Mouse (Mus musculus): ENCODE results near the gene Cdc7. TPM values are rescaled to one million over a fixed set of nuclear protein-coding genes. Genes with fewer than 3 reads are reported as not detected.
"Not testable (repeated sequence)": the region's sequence is repeated elsewhere in the genome, so short reads cannot be mapped to it uniquely, and the experiment has no call there.

The Cdc7 gene
- 10 to 100 TPM; 13.2 to 14.8 TPM for total RNA-seq (2021)
- long read RNA-seq, experiment 1, transcript Cdc7-201 (12 exons, 2,961 nt): major isoform, 6 of 17 reads
- long read RNA-seq, experiment 1, partial matches to known transcripts: 1 of 17 reads
- long read RNA-seq, experiment 1, other reads (novel, unspliced or antisense): 4 of 17 reads
- long read RNA-seq, experiment 2, partial matches to known transcripts: 8 of 24 reads
- long read RNA-seq, experiment 2, other reads (novel, unspliced or antisense): 8 of 24 reads

DNA sequence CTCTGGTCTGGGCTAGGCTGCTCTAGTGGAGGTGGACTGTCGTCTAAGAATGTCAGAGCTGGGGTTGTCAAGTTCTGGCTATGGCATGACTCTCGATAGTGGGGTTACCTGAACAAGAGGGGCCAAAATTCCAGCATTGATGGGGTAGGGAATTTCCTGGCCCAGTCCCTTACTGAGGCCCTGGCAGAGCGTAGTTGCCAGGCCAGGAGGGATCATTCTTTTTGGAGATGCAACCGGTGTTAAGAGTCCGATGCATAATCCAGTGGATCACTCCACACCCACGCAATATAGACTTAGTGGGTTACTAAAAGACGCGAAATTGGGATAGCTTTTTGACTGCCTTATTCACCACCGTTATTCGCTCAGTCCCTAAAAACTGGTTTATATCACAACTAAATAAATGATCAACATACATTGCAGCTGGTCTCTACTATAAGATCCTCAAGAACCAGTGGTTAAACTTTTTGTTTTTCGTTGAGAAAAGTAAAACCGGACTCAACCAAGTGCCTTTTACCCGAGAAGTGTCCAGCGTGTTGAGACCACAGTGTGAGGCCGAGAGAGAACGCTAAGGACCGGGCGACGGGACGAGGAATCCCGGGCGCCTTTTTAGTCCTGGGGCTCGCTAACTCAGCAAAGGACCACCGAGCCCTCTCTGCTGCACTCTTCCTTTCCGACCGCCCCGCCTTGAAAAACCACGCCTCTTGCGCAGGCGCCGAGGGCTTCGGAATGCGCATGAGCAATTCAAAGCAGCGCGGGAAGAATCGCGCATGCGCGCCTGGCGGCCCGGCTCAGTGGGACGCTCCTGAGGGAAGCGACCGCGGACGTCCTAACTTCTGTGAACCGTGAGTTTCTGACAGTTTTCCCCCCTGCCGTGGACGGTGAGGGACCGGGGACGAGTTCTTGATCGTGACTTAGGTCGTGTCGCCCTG lies at the start of gene Cdc7:
Gene Cdc7, plus strand, starts transcription at position 739 of the 929 bp plus-strand sequence.
- DNase-seq (ENCODE audit: low spot score in 2 of 2): peak; percentile 83 to 92
- intact Hi-C loops (cut with DNase I): loop anchor here (10.0 kb wide), 1 partner anchor 109 kb away; no protein-coding TSS in a partner anchor

DNA sequence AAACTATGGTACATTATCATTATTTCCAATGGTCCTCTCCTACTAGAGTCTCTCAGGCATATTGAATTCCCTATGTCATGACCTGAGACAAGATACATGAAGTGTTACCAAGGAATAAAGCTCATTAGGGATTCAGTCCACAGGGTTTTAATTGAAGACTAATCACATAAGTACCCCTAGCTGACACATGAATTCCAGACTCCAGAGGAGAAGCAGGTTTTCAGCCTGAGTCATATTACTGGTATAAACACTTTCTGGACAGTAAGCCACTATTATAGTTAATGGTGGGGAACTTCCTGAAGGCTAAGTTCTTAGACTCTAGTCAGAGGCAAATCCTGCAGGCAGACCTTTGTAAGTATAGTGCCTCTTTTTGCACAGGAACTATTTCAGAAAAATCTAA lies 44.8 kb upstream of the Cdc7 start:
- intact Hi-C loops (cut with DNase I): no loop called here
- no peak for DNase-seq (ENCODE audit: low spot score in 2 of 2)

DNA sequence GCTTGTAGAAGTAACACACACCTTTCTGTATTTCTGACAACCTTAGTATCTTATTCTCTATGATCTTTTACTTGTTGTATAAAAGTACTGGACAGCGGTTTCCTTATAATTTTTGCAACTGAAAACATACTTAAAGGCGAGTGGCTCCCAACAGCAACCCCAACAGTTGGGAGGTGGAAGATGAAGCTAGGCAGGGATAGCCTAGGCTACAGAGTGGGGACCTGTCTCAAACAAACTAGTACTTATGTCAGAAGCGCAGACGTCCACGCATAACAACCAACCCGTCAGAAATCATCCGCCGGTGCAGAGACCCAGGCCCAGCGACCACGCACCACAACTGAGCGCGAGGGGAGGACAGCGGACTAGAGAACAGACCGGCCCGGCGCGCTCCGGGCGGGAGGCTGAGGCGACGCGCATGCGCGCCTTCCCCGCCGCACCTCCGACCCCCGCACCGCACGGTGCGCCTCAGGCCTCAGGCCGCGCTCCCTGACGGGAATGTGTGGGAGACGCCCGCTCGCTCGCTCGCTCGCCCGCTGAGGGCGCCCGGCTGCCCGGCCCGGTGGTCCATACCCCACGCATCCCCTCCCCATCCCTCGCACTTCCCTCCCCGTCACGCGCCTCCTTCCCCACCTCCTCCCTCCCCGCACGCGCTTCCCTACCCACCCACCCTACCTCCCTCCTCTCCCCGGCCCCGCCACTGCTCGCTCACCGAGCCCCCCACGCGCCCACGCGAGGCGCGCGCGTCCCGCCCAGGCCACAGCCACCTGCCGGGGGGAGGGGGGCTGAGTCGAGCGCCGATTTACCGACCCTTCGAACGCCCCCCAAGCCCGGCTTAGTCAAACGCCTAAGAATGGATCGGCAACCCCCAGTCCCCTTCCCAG lies 38.4 kb upstream of the Cdc7 start, which contains the start of gene Hfm1:
Gene Hfm1, minus strand, starts transcription at position 834 of the 881 bp plus-strand sequence.
- DNase-seq (ENCODE audit: low spot score in 2 of 2): peak; percentile 39 to 66
- intact Hi-C loops (cut with DNase I): no loop called here

DNA sequence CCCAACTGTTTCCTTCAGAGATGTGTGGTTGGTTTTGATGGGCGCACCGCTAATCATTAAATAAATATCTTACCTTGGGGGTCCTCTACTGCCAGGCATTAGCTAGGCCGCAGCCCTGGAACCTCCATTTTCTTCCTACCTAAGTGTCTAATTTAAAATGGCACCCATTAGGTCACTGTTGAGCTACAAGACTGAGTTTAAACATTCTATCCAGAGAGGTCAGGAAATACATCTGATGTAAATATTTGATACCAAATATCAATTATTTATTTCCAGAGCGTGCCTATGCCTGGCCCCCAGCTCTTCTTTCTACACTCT lies 37.8 kb upstream of the Cdc7 start:
- no peak for DNase-seq (ENCODE audit: low spot score in 2 of 2)

DNA sequence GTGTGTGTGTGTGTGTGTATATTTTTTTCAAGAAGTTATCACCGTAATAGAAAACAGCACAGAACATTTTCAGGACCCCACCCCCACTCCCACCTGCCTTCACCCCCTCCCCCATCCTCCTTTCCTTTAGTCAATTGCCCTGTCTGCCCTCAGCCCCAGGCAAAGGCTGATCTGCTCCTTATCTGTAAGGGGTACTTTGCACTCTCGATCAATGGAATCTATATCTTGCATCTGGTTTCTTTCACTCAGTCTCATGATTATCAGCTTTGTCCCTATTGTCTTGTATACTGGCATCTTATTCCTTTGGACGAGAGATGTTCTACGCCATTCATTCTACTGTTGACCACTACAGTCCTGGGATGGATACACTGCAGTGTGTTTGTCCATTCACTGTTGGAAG lies 36.1 kb upstream of the Cdc7 start:
- intact Hi-C loops (cut with DNase I): no loop called here
- no peak for DNase-seq (ENCODE audit: low spot score in 2 of 2)

More for the DNA sequence above, 37.8 kb upstream of the Cdc7 start:
- intact Hi-C loops (cut with DNase I): no loop called here

DNA sequence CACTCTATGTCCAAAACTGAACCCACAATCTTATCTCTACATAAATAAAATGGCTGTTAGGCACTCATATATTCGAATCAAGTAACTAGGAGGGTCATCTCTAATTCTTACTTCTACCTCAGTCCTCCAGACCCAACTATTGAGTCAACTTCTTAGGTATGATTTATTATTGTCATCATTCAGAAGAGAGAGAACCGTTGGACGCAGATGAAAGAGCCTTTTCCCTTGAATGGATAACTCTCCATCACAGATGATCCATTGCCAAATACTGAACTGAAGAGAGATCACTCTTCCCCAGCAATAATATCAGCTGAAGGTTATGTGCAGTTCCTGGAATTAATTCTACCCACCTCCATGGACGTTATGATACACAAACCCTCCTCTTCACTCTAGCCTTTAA lies 17.8 kb upstream of the Cdc7 start:
- DNase-seq (ENCODE audit: low spot score in 2 of 2): no peak
- intact Hi-C loops (cut with DNase I): no loop called here

DNA sequence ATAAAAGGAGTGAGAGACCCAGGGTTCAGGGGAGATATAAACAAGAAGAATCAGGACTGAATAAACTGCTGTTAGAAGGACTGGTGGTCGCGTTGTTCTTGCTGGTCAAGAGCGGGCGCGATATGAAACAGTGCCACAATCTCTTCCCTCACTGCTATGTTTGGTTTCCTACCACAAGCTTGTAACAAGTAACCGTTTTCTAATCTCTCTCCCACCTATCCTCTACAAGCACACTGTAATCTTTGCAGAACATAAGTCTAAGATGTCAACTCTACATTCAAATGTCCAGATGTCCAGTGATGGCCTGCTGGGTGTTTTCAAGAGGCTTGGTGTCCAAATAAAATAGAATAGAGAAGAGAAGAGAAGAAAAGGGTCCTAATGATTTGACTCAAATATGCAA lies 15.4 kb upstream of the Cdc7 start:
- DNase-seq (ENCODE audit: low spot score in 2 of 2): no peak
- intact Hi-C loops (cut with DNase I): no loop called here

DNA sequence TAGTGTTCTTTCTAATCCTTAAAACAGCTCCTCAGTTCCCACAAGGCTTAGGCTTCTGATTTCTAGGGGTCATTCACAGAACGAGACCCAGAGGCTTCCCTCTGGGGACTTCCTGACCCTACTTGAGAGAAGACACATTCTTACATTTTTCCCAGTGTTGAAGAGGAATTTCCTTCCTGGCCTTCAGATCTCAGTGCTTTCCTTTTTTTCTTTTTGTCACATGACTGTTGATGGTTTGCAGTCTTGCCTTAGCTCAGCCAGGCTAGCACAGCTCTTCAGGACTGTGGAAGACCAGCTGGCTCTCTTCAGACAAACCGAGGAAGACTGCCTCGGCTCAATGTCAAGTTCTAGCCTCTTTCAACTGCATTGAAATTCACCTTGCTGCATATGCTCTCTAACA lies 7.7 kb upstream of the Cdc7 start:
- no peak for DNase-seq (ENCODE audit: low spot score in 2 of 2)
- intact Hi-C loops (cut with DNase I): no loop called here

DNA sequence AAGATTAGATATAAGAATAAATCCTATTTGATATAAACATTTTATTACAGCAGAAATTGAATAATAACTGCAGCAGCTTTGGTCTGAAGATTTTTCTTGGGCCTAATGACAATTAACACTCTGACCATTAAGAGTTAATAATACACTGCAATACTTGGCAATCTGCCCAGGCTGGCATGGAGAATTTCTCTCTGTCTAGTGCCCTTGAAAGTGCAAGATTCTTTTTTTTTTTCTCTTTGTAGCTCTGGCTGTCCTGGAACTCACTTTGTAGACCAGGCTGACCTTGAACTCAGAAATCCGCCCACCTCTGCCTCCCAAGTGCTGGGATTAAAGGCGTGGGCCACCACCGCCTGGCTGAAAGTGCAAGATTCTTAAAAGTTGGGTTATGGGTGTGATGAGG lies 5.1 kb upstream of the Cdc7 start:
- intact Hi-C loops (cut with DNase I): no loop called here
- DNase-seq (ENCODE audit: low spot score in 2 of 2): no peak

DNA sequence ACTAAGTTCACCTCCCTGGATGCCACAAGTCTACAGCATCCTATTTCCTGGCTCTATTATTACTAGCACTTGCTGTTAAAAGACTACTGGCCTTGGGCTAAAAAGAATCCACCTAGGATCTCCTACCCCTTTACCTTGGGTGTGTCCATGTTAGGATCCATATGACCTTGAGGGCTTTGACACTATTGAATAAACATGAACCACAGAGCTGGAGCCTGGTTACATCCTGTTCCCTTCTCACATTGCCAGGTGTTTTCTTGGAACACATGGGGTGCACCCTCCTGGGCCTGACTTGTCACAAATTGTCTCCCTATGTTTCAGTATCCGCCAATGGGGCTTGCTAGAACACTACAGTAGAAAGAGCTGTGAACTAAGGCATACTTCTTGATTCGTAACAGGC lies 3.7 kb upstream of the Cdc7 start:
- intact Hi-C loops (cut with DNase I): loop anchor here (10.0 kb wide), 1 partner anchor 106 kb away; no protein-coding TSS in a partner anchor

DNA sequence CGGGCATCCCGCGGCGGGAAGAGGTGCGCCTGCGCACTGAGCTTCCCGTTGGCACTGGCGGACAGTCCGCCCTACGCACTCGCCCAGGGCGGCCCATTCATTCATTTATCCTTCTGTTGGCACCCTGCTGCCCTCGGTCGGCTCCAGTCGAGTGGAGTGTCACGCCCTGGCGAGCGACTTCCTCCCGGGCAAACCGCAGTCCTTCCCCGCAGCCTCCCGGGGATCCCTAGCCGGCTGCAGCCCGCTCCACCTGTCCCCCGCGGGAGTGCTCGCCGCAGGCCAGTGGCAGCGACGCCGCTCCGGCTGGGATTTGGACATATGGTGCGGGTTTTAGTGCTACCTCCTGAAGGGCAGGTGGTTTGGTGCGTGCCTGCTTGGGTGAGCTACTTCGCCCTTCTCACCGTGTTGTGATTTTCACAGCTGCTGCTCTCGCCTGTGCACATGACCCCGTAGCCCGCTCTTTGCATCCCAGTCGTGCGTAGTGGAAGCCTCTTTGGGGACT lies 442 bp downstream of the Cdc7 start:
- no peak for DNase-seq (ENCODE audit: low spot score in 2 of 2)
- intact Hi-C loops (cut with DNase I): loop anchor here (10.0 kb wide), 1 partner anchor 110 kb away; no protein-coding TSS in a partner anchor

More for the DNA sequence above, 3.7 kb upstream of the Cdc7 start:
- no peak for DNase-seq (ENCODE audit: low spot score in 2 of 2)

DNA sequence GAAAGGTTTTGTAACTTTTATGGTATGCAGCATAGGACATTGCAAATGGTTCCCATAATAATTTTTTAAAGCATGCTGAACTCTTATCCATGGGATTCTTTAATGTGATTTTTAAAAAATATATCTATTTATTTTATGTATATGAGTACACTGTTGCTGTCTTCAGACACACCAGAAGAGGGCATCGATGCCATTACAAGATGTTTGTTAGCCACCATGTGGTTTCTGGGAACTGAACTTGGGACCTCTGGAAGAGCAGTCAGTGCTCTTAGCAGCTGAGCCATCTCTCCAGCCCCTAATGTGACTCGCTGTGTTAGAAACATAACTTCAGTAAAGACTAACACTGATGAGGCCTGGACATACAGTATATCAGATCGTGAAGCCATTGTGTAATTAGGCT lies 2.3 kb downstream of the Cdc7 start:
- intact Hi-C loops (cut with DNase I): loop anchor here (10.0 kb wide), 1 partner anchor 112 kb away; no protein-coding TSS in a partner anchor
- no peak for DNase-seq (ENCODE audit: low spot score in 2 of 2)

DNA sequence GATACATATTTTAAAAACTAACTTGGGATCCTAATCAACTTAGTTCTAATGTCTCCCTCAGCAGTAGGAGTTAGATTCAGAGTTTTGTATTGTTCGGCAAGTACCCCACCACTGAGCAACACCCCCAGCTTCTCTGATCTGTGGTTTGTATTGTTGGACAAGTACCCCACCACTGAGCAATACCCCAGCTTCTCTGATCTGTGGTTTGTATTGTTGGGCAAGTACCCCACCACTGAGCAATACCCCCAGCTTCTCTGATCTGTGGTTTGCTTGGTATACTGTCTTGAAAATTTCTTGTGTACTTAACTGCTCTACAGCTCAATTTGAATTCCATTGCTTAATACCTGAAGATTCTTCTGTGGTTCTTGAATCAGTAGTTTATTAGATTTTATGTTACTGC lies 3.5 kb downstream of the Cdc7 start:
- intact Hi-C loops (cut with DNase I): loop anchor here (10.0 kb wide), 1 partner anchor 113 kb away; no protein-coding TSS in a partner anchor
- DNase-seq (ENCODE audit: low spot score in 2 of 2): no peak

DNA sequence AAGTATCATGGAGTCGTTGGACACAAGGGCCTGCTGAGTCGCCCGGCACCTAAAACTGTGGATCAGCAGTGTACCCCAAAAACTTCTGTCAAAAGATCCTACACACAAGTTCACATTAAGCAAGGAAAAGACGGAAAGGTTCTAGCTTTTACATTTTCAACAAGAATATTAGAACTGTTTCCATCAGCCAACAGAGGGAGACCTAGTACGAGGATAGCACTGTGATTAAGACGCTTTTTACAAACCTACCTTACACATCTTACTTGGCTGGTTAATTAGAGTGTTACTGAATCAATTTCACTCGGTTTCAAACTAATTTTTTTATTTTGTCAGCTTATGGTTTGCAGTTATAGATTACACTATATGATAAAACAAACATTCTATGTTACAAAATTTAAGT lies 9.8 kb downstream of the Cdc7 start:
- intact Hi-C loops (cut with DNase I): loop anchor here (2.0 kb wide), 1 partner anchor 347 kb away; no protein-coding TSS in a partner anchor
- DNase-seq (ENCODE audit: low spot score in 2 of 2): no peak

DNA sequence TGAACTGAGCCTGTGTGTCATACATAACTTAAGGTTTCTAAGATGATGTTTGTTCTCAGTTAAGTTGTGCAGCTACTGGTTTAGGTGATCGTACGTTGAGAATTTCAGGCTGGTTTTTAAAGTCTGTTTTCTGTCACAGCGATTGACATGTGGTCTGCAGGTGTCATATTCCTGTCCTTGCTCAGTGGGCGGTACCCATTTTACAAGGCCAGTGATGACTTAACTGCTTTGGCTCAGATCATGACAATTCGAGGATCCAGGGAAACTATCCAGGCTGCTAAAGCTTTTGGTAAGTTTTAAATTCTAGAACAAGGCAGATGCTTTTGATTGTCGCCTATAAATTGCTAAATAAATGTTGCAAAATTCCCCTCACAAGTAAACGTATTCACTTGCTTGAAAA lies 15.0 kb downstream of the Cdc7 start:
- intact Hi-C loops (cut with DNase I): no loop called here
- DNase-seq (ENCODE audit: low spot score in 2 of 2): no peak

DNA sequence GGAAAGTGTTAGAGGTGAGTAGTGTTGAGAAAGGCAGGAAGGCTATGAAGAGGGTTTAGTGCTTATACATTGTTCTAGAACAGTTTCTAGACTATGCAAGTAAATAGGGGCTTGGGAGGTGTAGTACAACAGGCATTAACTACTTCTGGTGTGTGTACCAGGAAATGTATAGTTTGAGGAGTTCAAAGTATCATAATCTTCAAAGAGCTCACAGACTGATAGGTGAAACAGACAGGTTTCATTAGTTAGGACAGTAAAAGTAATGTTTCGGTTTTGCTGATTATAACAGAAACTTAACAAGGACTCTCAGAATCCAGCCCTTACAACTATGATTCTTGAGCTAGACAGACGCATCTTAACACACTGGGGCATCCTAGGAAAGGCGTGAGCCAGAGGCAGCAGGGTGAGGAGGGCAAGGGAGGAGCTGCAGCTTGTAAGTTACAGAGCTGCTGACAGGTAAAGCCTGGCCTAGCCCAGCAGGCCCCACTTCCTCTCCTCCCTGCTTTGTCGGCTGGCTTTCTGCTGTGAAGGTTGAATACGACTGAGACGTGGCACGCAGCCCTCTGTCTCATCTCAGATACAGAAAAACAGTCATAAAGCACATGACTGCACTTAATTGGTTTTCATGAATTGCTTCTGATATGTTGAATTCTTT lies 18.3 kb downstream of the Cdc7 start:
- intact Hi-C loops (cut with DNase I): no loop called here
- no peak for DNase-seq (ENCODE audit: low spot score in 2 of 2)

DNA sequence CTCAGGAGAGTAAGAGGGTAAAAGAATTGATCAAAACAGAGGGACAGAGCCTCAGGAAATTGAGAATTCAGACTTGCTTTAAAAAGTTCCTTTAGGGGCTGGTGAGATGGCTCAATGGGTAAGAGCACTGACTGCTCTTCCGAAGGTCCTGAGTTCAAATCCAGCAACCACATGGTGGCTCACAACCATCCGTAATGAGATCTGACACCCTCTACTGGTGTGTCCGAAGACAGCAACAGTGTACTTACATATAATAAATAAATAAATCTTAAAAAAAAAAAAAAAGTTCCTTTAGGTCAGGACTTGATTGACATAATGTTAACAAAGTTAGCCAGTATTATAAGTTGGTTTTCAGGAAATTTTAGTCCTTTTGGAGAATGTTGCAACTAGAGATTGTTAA lies 20.8 kb downstream of the Cdc7 start:
- intact Hi-C loops (cut with DNase I): not testable (repeated sequence)

DNA sequence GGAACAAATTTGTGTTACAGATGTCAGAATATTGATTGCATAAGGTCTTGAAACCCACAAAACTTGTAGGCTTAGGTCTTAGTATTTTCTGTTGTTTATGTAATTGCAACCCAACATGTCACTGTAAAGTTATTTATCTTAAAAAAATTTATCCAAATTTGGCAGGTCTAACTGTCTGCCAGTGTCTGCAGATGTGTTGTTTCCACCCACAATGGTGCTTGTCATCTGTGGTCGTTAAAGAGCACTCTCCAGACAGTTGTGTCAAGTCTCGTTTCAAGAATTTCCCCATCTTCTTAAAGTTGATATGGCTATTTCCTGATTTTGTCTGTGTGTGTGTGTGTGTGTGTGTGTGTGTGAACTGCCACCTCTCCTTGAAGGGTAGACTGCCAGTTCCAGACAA lies 21.5 kb downstream of the Cdc7 start:
- DNase-seq (ENCODE audit: low spot score in 2 of 2): no peak
- intact Hi-C loops (cut with DNase I): no loop called here

More for the DNA sequence above, 20.8 kb downstream of the Cdc7 start:
- not testable (repeated sequence) for DNase-seq (ENCODE audit: low spot score in 2 of 2)

DNA sequence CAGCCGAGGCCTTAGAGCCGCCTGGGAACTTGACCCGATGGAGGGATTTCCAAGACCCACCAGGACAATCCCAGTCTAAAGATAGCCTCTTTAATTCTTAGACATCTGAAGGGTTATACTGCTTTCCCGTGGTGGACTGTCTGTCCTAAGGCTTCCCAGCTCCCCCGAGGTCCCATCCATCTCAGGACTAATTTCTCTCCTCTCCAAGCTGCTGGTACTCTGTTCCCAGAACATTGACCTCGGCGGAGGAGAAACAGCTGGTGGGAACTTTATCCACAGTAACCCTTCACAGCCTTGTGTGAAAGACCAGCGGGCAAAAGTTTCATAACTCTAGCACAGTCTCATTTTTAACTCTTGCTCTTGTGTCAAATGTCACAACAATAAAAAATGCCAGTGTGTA lies 25.1 kb downstream of the Cdc7 start:
- intact Hi-C loops (cut with DNase I): no loop called here
- no peak for DNase-seq (ENCODE audit: low spot score in 2 of 2)

All from left cerebral cortex, postnatal 14 days (tissue).